Mouse (Mus musculus) cortical plate, adult 2 months (tissue): ENCODE results near the gene Cryl1.

Experiments
- CTCF ChIP-seq: fragments of 200-500 bp; IDR thresholded peaks from 2 replicates; pipeline ENCODE4 v1.5.1; 2011; ENCODE audit warnings: mild to moderate bottlenecking, control low read depth, low read length; ENCODE audit not compliant: insufficient read depth; ENCODE audit errors: extremely low read depth
- POLR2A ChIP-seq: fragments of 200-500 bp; IDR thresholded peaks from 2 replicates; pipeline ENCODE4 v1.6.1; 2011; ENCODE audit warnings: mild to moderate bottlenecking, low read length, control low read depth; ENCODE audit not compliant: insufficient read depth; ENCODE audit errors: extremely low read depth

- TF ChIP-seq CTCF = no peak
- TF ChIP-seq POLR2A = no peak
Measured at GRCm38 (mm10) chr14:57424212-57424561, 25.9 kb upstream of the Cryl1 start.
